Mouse (Mus musculus) liver, adult 2 months (tissue): ENCODE measurements around the gene Bhmt.

Experiments
- CTCF ChIP-seq: fragments of 200-500 bp; IDR thresholded peaks from 2 replicates; pipeline ENCODE4 v1.5.1; 2011; ENCODE audit warnings: low read depth, low read length, control low read depth
- POLR2A ChIP-seq: fragments of 200-500 bp; IDR thresholded peaks from 2 replicates; pipeline ENCODE4 v1.6.1; 2011; ENCODE audit warnings: low read length, control low read depth; ENCODE audit not compliant: insufficient read depth; ENCODE audit errors: extremely low read depth

DNA sequence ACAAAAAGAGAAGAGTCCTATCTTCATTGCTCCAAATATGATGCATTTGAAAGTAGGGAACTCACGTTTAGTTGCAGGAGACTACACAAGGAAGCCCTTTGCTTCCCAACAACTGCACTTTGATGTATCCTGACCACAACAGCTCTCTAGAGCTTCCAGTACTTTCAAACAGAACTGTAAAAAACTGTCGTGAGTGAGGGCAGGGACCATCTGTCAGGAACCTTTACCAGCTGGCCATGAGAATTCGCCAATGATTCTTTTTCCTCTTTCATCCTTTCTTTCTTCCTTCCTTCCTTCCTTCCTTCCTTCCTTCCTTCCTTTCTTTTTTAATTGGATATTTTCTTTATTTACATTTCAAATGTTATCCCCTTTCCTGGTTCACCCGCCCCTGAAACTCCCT lies 68.1 kb downstream of the Bhmt start:
- TF ChIP-seq CTCF = no peak
- no peak for TF ChIP-seq POLR2A
